Mouse (Mus musculus): ENCODE measurements at regions not wholly inside any gene's neighbourhood (a gene's known extent, or its start where the extent isn't known, plus 50 kb on each side); places are given as distances from the start of the nearest gene placed in this dataset.
A peak's percentile ranks its signal among the peaks of the same experiment; 100 is the strongest.

DNA sequence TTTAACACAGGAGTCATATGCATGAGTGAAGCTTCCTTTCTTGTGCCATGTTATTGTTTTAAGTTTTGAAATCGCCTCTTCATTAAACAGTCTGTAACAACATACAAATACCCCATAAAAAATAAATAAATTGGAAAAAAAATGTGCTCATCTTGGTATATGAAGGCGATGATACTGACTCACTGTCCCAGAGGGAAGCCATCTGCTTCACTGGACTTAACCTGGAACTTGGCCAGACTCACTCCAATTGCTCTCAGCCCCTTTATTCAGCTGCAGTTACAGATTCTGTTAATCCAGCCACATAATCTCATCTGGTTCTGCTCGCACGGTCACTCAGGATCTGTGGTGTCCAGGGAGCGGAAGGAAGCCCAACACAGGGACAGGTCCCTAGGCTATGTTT, 90.5 kb upstream of the Paip1 start (continued):
- TF ChIP-seq CHD1 (IDR thresholded peaks at IDR 0.05; ENCODE audit: low read depth, low read length) (no peak), TBP (conservative IDR thresholded peaks at IDR 0.05; ENCODE audit: low read depth, low read length) (no peak)

DNA sequence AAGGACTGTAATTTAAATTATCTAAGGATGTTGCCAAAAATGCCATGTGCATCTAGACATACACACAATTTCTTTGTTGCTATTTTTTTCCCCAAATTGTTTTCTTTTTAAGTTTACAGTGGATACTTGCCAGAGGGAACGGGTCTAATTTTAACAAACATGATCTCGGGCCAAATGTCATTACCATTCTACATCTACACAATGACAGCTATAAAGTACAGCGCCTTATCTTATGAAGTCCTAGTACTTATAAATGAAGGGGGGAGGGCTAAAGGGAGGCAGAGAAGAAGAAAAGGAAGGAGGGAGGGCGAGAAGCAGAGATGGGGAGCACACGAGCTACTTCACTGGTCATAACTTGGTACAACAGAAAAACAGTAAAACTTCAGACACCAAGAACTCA, 89.4 kb upstream of the Paip1 start:
- Histone ChIP-seq H3K9me3 (replicated peaks; ENCODE audit: low read length) (no peaks in the 10 kb centered on the region), H3K36me3 (replicated peaks in 1 of 2; ENCODE audit: control insufficient read depth in 1 of 2, insufficient read depth in 1 of 2, low read length in 1 of 2) (peaks cover 8 to 23% of the 10 kb centered on the region in 2 experiments), H3K27me3 (replicated peaks) (no peaks in the 10 kb centered on the region), H3K4me3 (replicated peaks in 1 of 3; ENCODE audit: low read depth in 2 of 3, low read length in 2 of 3, poor library complexity in 1 of 3) (no peak overlapping the region), H3K9ac (ENCODE audit: insufficient read depth, low read depth) (no peak overlapping the region), H3K4me2 (ENCODE audit: insufficient read depth, low read depth, poor library complexity, severe bottlenecking) (no peak overlapping the region), H3K79me2 (replicated peaks; ENCODE audit: control insufficient read depth, extremely low read depth, insufficient read depth, poor library complexity, severe bottlenecking) (no peaks in the 10 kb centered on the region), H3K4me1 (ENCODE audit: control insufficient read depth in 1 of 2, insufficient read depth in 2 of 2) (no peaks in the 10 kb centered on the region), H3K27ac (ENCODE audit: insufficient read depth, low read depth) (no peak overlapping the region)
- dilution Hi-C loops (cut with MboI; ENCODE audit: extremely low pct_ligation_motif_present, extremely low pct_unique_long_range_greater_than_20kb, low sequenced_read_pairs) (no loop called here), in situ Hi-C loops (cut with MboI; ENCODE audit: low pct_ligation_motif_present, low pct_unique_long_range_greater_than_20kb, low sequenced_read_pairs) (no loop called here)
- no peak for DNase-seq (ENCODE audit: extremely low read depth)
- TF ChIP-seq MXI1 (IDR thresholded peaks at IDR 0.05; ENCODE audit: low read depth, low read length), result no peak

DNA sequence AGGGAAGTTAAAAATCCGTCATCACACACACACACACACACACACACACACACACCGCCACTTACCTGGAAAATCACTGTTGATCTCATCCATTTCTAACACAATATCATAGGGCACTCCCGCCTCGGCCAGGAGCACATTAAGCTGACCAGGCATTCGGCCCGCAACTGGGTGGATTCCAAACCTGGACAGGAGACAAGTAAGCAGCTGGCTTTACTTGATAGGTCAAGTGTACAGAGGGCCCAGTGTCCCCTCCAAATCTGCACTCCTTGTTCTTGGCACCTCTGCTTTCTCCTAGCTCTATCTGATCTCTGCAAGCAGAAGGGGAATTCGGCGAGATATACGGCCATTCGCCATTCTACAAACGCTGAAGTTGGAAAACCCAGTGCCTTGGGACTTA, 88.6 kb upstream of the Paip1 start:
- H3K36me3 ChIP-seq (replicated peaks in 1 of 2; ENCODE audit: control insufficient read depth in 1 of 2, insufficient read depth in 1 of 2, low read length in 1 of 2), result peaks cover 8 to 23% of the 10 kb centered on the region in 2 experiments
- in situ Hi-C loops (cut with MboI; ENCODE audit: low pct_ligation_motif_present, low pct_unique_long_range_greater_than_20kb, low sequenced_read_pairs) (no loop called here), dilution Hi-C loops (cut with MboI; ENCODE audit: extremely low pct_ligation_motif_present, extremely low pct_unique_long_range_greater_than_20kb, low sequenced_read_pairs) (no loop called here)
- H3K79me2 ChIP-seq (replicated peaks; ENCODE audit: control insufficient read depth, extremely low read depth, insufficient read depth, poor library complexity, severe bottlenecking), result no peaks in the 10 kb centered on the region
- H3K4me2 ChIP-seq (ENCODE audit: insufficient read depth, low read depth, poor library complexity, severe bottlenecking), result no peak overlapping the region
- DNase-seq (ENCODE audit: extremely low read depth), result no peak
- TF ChIP-seq RCOR1 (conservative IDR thresholded peaks at IDR 0.05; ENCODE audit: low read depth, low read length) (no peak), PAX5 (IDR thresholded peaks at IDR 0.05; ENCODE audit: low read length) (no peak), ETS1 (conservative IDR thresholded peaks at IDR 0.05; ENCODE audit: low read depth, low read length) (no peak), SIN3A (IDR thresholded peaks at IDR 0.05; ENCODE audit: low read length) (no peak), USF2 (conservative IDR thresholded peaks at IDR 0.05; ENCODE audit: low read depth, low read length) (no peak), MEF2A (IDR thresholded peaks at IDR 0.05; ENCODE audit: borderline replicate concordance, low read depth, low read length) (no peak), GABPA (IDR thresholded peaks at IDR 0.05; ENCODE audit: insufficient replicate concordance, low read depth, low read length) (no peak), KAT2A (IDR thresholded peaks at IDR 0.05; ENCODE audit: insufficient replicate concordance, low read length) (no peak)
- H3K9me3 ChIP-seq (replicated peaks; ENCODE audit: low read length), result no peaks in the 10 kb centered on the region
- no peaks in the 10 kb centered on the region for H3K27me3 ChIP-seq (replicated peaks)
- H3K4me1 ChIP-seq (ENCODE audit: control insufficient read depth in 1 of 2, insufficient read depth in 2 of 2), result no peaks in the 10 kb centered on the region
- no peak overlapping the region for H3K9ac ChIP-seq (ENCODE audit: insufficient read depth, low read depth)
- H3K27ac ChIP-seq (ENCODE audit: insufficient read depth, low read depth), result no peak overlapping the region
- H3K4me3 ChIP-seq (replicated peaks in 1 of 3; ENCODE audit: low read depth in 2 of 3, low read length in 2 of 3, poor library complexity in 1 of 3), result no peak overlapping the region

DNA sequence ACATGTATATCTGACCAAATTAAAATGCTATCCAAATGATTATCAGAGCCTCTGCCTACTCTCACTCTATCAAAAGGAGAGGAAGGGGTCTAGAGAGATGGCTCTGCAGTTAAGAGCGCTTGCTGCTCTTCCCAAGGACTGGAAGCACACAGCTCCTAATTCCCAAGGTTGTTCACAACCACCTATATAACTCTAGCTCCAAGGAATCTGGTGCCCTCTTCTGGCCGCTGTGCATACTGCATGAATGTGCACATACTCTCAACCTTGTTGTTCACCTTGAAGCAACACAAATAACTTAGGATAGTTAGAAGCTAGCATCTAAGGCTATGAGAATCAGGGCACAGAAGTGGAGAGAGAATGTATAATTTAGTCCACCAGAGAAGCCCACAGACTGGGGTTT, 86.6 kb upstream of the Paip1 start:
- in situ Hi-C loops (cut with MboI; ENCODE audit: low pct_ligation_motif_present, low pct_unique_long_range_greater_than_20kb, low sequenced_read_pairs), result no loop called here
- TF ChIP-seq SMC3 (IDR thresholded peaks at IDR 0.05; ENCODE audit: low read depth, low read length) (peak; percentile 58), TBP (conservative IDR thresholded peaks at IDR 0.05; ENCODE audit: low read depth, low read length) (no peak), IRF4 (IDR thresholded peaks at IDR 0.05; ENCODE audit: low read depth, low read length) (no peak), CTCF (conservative IDR thresholded peaks at IDR 0.05 in 1 of 2, IDR thresholded peaks at IDR 0.05 in 1 of 2; ENCODE audit: low read depth in 2 of 2, low read length in 2 of 2) (peak; percentile 67 to 74), JUND (conservative IDR thresholded peaks at IDR 0.05; ENCODE audit: low read depth, low read length) (no peak), POLR2AphosphoS2 (IDR thresholded peaks at IDR 0.05; ENCODE audit: low read depth, low read length) (no peak), RAD21 (IDR thresholded peaks at IDR 0.05; ENCODE audit: low read depth, low read length) (peak; percentile 69), E2F4 (IDR thresholded peaks at IDR 0.05; ENCODE audit: insufficient replicate concordance, low read depth, low read length) (no peak)
- peak; percentile 49 for DNase-seq (ENCODE audit: extremely low read depth)

More for the DNA sequence above, 86.6 kb upstream of the Paip1 start:
- Histone ChIP-seq H3K36me3 (replicated peaks in 1 of 2; ENCODE audit: control insufficient read depth in 1 of 2, insufficient read depth in 1 of 2, low read length in 1 of 2) (peaks cover 3 to 15% of the 10 kb centered on the region in 2 experiments), H3K4me2 (ENCODE audit: insufficient read depth, low read depth, poor library complexity, severe bottlenecking) (no peak overlapping the region), H3K4me1 (ENCODE audit: control insufficient read depth in 1 of 2, insufficient read depth in 2 of 2) (no peaks in the 10 kb centered on the region), H3K9me3 (replicated peaks; ENCODE audit: low read length) (no peaks in the 10 kb centered on the region), H3K9ac (ENCODE audit: insufficient read depth, low read depth) (no peak overlapping the region), H3K79me2 (replicated peaks; ENCODE audit: control insufficient read depth, extremely low read depth, insufficient read depth, poor library complexity, severe bottlenecking) (no peaks in the 10 kb centered on the region), H3K4me3 (replicated peaks in 1 of 3; ENCODE audit: low read depth in 2 of 3, low read length in 2 of 3, poor library complexity in 1 of 3) (no peak overlapping the region), H3K27ac (ENCODE audit: insufficient read depth, low read depth) (no peak overlapping the region), H3K27me3 (replicated peaks) (no peaks in the 10 kb centered on the region)
- dilution Hi-C loops (cut with MboI; ENCODE audit: extremely low pct_ligation_motif_present, extremely low pct_unique_long_range_greater_than_20kb, low sequenced_read_pairs), result no loop called here
